Mouse (Mus musculus) neural tube, embryonic 15.5 days (tissue): ENCODE measurements around the gene Gm3435. TPM values are rescaled to one million over a fixed set of nuclear protein-coding genes. Genes with fewer than 3 reads are reported as not detected.
A peak's percentile ranks its signal among the peaks of the same experiment; 100 is the strongest.
"Not testable (repeated sequence)": the region's sequence is repeated elsewhere in the genome, so short reads cannot be mapped to it uniquely, and the experiment has no call there.

ENCODE experiments used
- ATAC-seq: fragments of 200-750 bp; cut with Nextera tagmentation; 2 replicates; pipeline ENCODE4 v1.8.0; 2017; ENCODE audit warnings: mild to moderate bottlenecking, moderate TSS enrichment, moderate library complexity; ENCODE audit not compliant: low FRiP score
- H3K27ac ChIP-seq: fragments of 300-500 bp; sonication (generic); replicated peaks from 2 replicates; pipeline ENCODE4 v1.5.1; 2015; ENCODE audit warnings: mild to moderate bottlenecking, inconsistent platforms
- H3K27me3 ChIP-seq: fragments of 300-500 bp; sonication (generic); replicated peaks from 2 replicates; pipeline ENCODE4 v1.6.1; 2015; ENCODE audit warnings: inconsistent platforms
- H3K36me3 ChIP-seq: fragments of 300-500 bp; sonication (generic); 2 replicates; pipeline ENCODE4 v1.6.1; 2015; ENCODE audit warnings: inconsistent platforms
- H3K4me1 ChIP-seq: fragments of 300-500 bp; sonication (generic); 2 replicates; pipeline ENCODE4 v1.6.1; 2015; ENCODE audit warnings: inconsistent platforms
- H3K4me2 ChIP-seq: fragments of 300-500 bp; sonication (generic); 2 replicates; pipeline ENCODE4 v1.6.1; 2015; ENCODE audit warnings: inconsistent platforms, mild to moderate bottlenecking, moderate library complexity
- H3K4me3 ChIP-seq: fragments of 300-500 bp; sonication (generic); replicated peaks from 2 replicates; pipeline ENCODE4 v1.5.1; 2015; ENCODE audit warnings: mild to moderate bottlenecking, inconsistent platforms
- H3K9ac ChIP-seq: fragments of 300-500 bp; sonication (generic); replicated peaks from 2 replicates; pipeline ENCODE4 v1.6.1; 2015; ENCODE audit warnings: mild to moderate bottlenecking, inconsistent platforms
- H3K9me3 ChIP-seq: fragments of 300-500 bp; sonication (generic); replicated peaks from 2 replicates; pipeline ENCODE4 v1.6.1; 2016; ENCODE audit warnings: inconsistent platforms
- WGBS: fragments of 180-500 bp; shearing (Covaris S2); methylation state at CpG from one replicate; pipeline ENCODE4 v1.1.7; 2015; ENCODE audit warnings: mixed read lengths; 5-methylcytosine and 5-hydroxymethylcytosine counted together
- polyA plus RNA-seq: library from polyadenylated mRNA; unstranded; fragments of >200 nt; fragmentation: Nextera tagmentation; extraction: Ambion mirVana; gene quantifications from 2 replicates; pipeline ENCODE4 v1.2.1, GENCODE M21; 2015

The Gm3435 gene
- polyA plus RNA-seq = 6.2 and 6.4 TPM in 2 replicates

- not testable (repeated sequence) for H3K4me1 ChIP-seq, H3K4me2 ChIP-seq, H3K9ac ChIP-seq, H3K27ac ChIP-seq, H3K4me3 ChIP-seq, H3K36me3 ChIP-seq, H3K9me3 ChIP-seq, H3K27me3 ChIP-seq
- no CpG with 5 or more reads among the region's 60 CpGs for WGBS
- peak; percentile 97 for ATAC-seq
These were observed at the start of gene Gm3435 for GRCm38 (mm10) chr17:15009706-15010413. Gm3435 (plus strand) TSS chr17:15010176.

- H3K4me2 ChIP-seq = peak overlapping the region; percentile 77
- WGBS = under 1% methylated on average over 19 of the region's 23 CpGs
These were observed 49.5 kb upstream of the Gm3435 start for GRCm38 (mm10) chr17:14960520-14960919.

GRCm38 (mm10) chr17:14960951-14961556, 48.9 kb upstream of the Gm3435 start, which contains the start of gene Phf10:
Phf10 (minus strand) TSS chr17:14961273.
- H3K4me1 ChIP-seq = peaks cover 15% of the 10 kb centered on the region
- peak within 1 kb of the TSS; percentile 77 for H3K4me2 ChIP-seq
- peak within 1 kb of the TSS; percentile 55 for H3K9ac ChIP-seq
- H3K9me3 ChIP-seq, H3K36me3 ChIP-seq, H3K27me3 ChIP-seq: not testable (repeated sequence)
- WGBS = under 1% methylated on average over 29 of the region's 100 CpGs
- peak within 1 kb of the TSS; percentile 61; the same call in 1 of the 2 replicates for H3K27ac ChIP-seq
- peak; percentile 85 for ATAC-seq
- peak within 1 kb of the TSS; percentile 68 for H3K4me3 ChIP-seq

More at GRCm38 (mm10) chr17:14960520-14960919, 49.5 kb upstream of the Gm3435 start:
- ATAC-seq = peak; percentile 9
- peak overlapping the region; percentile 68 for H3K4me3 ChIP-seq
- H3K27me3 ChIP-seq = no peaks in the 10 kb centered on the region
- H3K4me1 ChIP-seq = peaks cover 15% of the 10 kb centered on the region
- peak overlapping the region; percentile 55 for H3K9ac ChIP-seq
- H3K27ac ChIP-seq = no peak overlapping the region
- 0 out of 2 replicates have a peak, but pooled peaks cover 3% of the 10 kb centered on the region for H3K36me3 ChIP-seq
- no peaks in the 10 kb centered on the region for H3K9me3 ChIP-seq

GRCm38 (mm10) chr17:14961557-14962154, 48.3 kb upstream of the Gm3435 start:
- not testable (repeated sequence) for H3K4me3 ChIP-seq, H3K36me3 ChIP-seq, H3K27ac ChIP-seq, H3K9me3 ChIP-seq, H3K4me2 ChIP-seq, H3K9ac ChIP-seq, H3K27me3 ChIP-seq
- no CpG with 5 or more reads among the region's 44 CpGs for WGBS
- ATAC-seq = peak; percentile 94
- H3K4me1 ChIP-seq = peaks cover 15% of the 10 kb centered on the region

- H3K4me1 ChIP-seq, H3K4me3 ChIP-seq, H3K9me3 ChIP-seq, H3K27me3 ChIP-seq, H3K27ac ChIP-seq, H3K9ac ChIP-seq, ATAC-seq, H3K4me2 ChIP-seq, H3K36me3 ChIP-seq: not testable (repeated sequence)
- WGBS = no CpG with 5 or more reads among the region's 6 CpGs
These were observed 41.5 kb upstream of the Gm3435 start for GRCm38 (mm10) chr17:14968373-14968913.

GRCm38 (mm10) chr17:14977718-14978361, 32.1 kb upstream of the Gm3435 start:
- WGBS = 3% methylated on average over 4 of the region's 7 CpGs
- not testable (repeated sequence) for H3K4me1 ChIP-seq, H3K27ac ChIP-seq, H3K9me3 ChIP-seq, H3K27me3 ChIP-seq, H3K9ac ChIP-seq, H3K36me3 ChIP-seq, H3K4me3 ChIP-seq
- peak; percentile 15; the same call in 1 of the 2 replicates for ATAC-seq
- peak overlapping the region; percentile 31; the same call in 1 of the 2 replicates for H3K4me2 ChIP-seq

- H3K9ac ChIP-seq, H3K27me3 ChIP-seq, H3K27ac ChIP-seq, H3K9me3 ChIP-seq, H3K4me3 ChIP-seq, H3K36me3 ChIP-seq, H3K4me1 ChIP-seq: not testable (repeated sequence)
- peak within 1 kb of the TSS; percentile 31; the same call in 1 of the 2 replicates for H3K4me2 ChIP-seq
- no CpG with 5 or more reads among the region's 60 CpGs for WGBS
- peak; percentile 97 for ATAC-seq
These were observed 31.5 kb upstream of the Gm3435 start, which contains the start of the genes 9030025P20Rik and Gm3417 for GRCm38 (mm10) chr17:14978362-14979038. 9030025P20Rik (plus strand) TSS chr17:14978468. Gm3417 (minus strand) TSS chr17:14978790.

- not testable (repeated sequence) for ATAC-seq, H3K27me3 ChIP-seq, H3K4me2 ChIP-seq, H3K4me1 ChIP-seq, H3K4me3 ChIP-seq, H3K9ac ChIP-seq, H3K9me3 ChIP-seq, H3K36me3 ChIP-seq, H3K27ac ChIP-seq
- WGBS = 93% methylated on average over 4 of the region's 5 CpGs
These were observed 19.8 kb upstream of the Gm3435 start for GRCm38 (mm10) chr17:14990116-14990702.

- H3K4me1 ChIP-seq, H3K36me3 ChIP-seq, H3K9me3 ChIP-seq, H3K27ac ChIP-seq, H3K4me3 ChIP-seq, H3K4me2 ChIP-seq, H3K9ac ChIP-seq, H3K27me3 ChIP-seq: not testable (repeated sequence)
- no CpG with 5 or more reads among the region's 98 CpGs for WGBS
- ATAC-seq = peak; percentile 85
These were observed 17.3 kb upstream of the Gm3435 start for GRCm38 (mm10) chr17:14992522-14993138.

GRCm38 (mm10) chr17:14993139-14993832, 16.7 kb upstream of the Gm3435 start:
- H3K27me3 ChIP-seq = not testable (repeated sequence)

More at GRCm38 (mm10) chr17:14993139-14993832, 16.7 kb upstream of the Gm3435 start:
- not testable (repeated sequence) for H3K27ac ChIP-seq, H3K4me2 ChIP-seq, H3K9ac ChIP-seq, H3K36me3 ChIP-seq, H3K4me3 ChIP-seq, H3K9me3 ChIP-seq, H3K4me1 ChIP-seq
- WGBS = no CpG with 5 or more reads among the region's 47 CpGs
- ATAC-seq = peak; percentile 93
